Mouse (Mus musculus): ENCODE data around the gene Chek1.
A peak's percentile ranks its signal among the peaks of the same experiment; 100 is the strongest.

Chek1 gene

DNA sequence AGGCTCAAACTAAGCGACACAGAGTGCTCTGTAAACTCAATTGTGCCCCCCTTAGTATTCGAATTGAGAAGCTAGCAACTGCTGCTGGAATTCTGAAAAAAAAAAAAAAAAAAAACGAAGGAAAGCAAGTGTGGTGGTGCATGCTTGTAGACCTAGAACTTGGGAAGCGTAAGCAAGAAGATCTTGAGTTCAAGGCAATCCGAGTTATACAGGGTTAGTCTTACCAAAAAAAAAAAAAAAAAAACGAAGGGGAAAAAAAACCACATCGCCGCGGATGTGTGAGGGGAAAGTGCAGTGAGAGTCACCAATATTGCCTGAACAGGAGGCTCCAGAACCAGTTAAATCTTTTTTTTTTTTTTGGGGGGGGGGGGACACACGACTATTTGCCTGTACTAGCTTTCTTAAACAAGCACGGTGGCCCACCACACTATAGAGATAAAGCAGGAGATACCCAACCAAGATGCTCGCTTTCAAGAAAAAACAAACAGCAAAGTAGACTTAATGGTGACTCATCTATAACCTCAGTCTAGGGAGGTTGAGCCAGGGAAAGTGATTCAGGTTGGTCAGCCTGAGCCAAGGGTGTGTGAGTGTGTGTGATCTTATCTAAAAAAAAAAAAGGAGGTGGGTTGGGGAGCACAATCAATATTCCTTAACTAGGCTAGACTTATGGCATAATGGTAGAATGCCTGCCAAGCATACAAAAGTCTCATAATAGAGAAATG is at the start of gene Chek1:
Chek1 (minus strand) TSS at position 32 of the 722 bp plus-strand sequence.
- peak; percentile 90 for DNase-seq (ENCODE audit: low read depth)

DNA sequence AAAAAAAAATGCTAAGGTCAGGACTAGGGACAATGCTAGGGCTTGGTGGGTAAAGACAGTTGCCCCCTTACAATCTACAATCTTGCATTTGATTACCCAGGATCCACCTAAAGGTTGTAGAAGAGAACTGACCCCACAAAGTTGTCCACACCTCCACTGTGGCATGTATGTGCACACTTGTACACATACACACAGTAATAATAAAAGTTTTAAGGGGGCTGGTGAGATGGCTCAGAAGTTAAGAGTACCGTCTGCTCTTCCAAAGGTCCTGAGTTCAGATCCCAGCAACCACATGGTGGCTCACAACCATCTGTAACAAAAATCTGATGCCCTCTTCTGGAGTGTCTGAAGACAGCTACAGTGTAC is 42.2 kb upstream of the Chek1 start:
- peak; percentile 41 for DNase-seq (ENCODE audit: low read depth)

DNA sequence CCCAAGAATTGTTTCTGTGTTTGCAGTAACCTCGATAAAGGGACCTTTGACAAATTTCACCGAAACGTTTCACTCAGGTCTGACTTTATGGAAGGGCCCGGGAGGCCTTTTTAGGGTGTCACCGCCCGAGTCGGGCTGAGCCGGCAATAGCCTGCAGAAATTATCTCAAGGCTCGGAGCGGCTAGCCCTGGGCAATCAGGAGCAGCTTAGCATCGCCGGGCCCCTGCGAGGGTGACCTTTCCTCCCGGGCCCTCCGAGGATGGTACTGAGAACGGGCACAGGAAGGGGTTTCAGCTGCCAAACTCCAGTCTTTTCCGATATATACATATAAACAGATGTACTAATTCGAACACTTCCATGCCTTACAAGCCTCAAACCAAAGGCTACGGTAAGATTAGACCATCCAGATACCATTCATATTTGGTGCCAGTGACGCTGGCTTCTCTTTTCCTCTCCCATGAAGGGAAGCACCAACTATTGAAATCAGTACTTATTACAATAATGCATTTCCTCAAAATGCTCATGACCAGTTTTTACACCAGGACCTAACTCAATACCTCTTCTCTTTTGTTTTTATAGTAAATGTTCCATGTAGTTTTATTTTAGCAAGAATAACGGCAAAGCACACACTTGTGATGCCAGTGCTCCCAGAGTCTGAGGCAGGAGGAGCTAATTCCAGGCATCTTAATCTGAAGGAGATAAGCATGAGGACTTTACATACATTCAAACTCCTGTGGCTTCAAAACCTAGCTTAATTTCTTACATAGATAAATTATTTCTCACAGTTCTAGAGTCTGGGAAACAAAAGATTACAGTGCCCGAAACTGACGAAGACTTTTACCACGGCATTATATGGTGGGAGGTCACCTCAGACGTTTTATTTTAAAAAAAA is 41.5 kb upstream of the Chek1 start:
- DNase-seq (ENCODE audit: low read depth): peak; percentile 48

DNA sequence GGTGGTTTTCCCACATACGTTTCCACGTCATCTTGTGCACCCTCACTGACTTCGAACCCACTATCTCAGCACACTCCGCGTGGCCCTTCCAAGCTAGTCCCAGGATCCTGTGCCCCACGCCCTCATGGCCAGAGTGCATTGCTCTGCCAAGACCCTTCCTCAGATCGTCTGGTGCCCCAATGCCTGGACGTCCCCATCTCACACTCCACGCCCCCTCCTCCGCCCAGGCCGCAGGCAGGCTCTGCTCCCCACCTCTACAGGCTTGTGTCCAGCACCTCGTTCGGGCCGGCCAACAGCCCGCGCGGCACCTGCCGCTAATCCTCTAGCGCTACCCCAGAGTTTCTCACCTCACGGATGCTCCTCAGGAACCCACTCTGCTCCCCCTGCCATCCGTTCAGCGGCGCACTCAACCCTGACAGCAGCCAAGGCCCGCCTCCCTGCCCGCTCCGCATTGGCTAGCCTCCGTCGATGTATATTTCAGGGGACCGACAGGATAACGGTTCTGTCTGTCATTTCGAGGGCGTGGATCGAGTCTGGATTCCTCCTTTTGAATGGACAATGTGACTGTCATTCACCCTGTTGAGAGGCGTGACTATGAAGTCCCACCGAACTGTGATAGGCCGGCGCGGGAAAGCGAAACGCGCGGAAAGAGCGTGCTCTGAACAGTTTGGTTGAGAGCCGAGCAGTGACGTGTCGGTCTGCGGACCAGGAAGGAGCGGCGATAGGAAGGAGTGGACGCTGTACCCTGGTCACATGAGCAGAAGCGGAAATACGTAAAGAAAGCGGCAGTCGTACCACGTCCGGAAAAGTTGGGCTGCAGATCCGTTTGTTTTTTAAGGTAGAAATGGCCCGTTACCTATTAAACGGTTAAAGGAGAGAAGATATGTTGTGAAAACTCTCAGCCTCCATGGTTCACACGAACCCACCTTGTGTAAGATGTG is 40.6 kb upstream of the Chek1 start, which contains the start of gene Stt3a:
Stt3a (minus strand) TSS at position 477 of the 941 bp plus-strand sequence.
- peak; percentile 100 for DNase-seq (ENCODE audit: low read depth)

DNA sequence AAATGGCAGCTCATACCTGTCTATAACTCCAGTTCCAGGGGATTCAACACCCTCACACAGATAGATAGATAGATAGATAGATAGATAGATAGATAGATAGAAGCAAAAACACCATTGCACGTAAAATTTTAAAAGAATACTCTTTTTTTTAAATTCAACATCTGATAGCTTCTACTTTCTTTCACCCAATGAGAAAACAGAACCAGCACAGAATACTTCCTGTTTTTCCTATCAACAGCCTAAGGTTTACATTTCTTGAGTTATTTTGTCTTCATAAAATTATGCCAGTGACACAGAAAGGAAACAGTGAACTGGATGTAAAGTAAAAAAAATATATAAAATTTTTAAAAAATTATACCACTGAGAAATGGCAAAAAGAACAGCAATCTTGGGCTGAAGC is 37.5 kb upstream of the Chek1 start:
- no peak for DNase-seq (ENCODE audit: low read depth)

DNA sequence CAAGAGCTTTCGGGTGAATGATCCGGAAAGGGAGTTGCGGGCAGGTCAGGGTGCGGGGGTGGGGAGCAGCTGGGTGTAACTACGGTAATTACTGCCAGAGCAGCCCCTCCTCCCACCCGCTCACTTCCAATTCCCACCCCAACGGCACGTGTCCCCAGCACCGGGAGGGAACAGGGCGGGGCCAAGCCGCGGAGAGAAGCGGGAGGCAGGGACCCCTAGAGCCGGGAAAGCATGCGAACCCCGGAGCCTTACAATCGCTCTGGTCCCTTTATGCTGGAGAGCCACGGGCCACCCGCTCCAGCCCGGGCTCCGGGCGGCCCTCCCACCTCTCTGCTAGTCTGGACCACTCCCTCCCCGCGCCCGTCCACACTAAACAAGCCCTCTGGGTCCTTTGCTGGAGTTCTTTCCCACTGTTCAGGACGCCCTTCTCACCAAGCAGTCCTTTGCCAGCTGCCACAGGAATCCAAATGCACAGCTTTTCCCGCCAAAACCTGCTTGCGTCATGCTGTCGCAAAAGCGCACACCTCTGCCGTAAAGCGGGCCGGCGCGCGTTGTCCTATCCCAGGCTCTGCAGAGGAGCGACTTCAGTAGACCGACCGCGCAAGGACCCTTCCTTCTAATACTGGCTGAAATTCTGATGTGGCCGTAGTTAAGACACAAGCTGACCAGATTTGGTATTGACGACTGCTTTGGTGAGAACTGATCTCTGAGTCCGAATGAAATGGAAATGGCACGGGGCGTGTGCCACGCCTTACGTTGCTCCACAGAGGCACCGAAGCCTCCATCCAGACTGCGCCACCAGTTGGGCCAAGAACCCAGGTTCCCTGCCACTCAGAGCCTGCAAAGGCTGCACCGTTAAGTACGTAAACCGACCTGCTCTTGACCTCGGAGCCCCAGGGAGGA is 483 bp downstream of the Chek1 start:
- DNase-seq (ENCODE audit: low read depth): peak; percentile 94

DNA sequence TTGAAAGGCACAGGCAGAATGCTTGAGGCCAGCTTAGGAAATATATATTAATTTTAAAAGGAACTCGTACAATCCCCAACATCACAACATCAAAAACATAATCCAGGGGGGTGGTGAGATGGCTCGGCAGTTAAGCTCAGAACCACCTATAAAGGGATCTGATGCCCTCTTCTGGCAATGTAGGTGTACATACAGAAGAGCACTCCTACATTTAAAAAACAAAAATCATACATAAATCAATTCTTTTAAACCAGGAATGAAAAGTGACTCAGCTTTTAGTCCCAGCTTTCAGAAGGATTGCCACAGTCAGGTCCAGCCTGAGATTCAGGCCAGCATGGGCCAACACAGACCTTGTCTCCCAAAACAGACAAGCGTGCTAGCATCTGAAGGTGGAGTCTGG is 10.2 kb downstream of the Chek1 start:
- peak; percentile 52 for DNase-seq (ENCODE audit: low read depth)

DNA sequence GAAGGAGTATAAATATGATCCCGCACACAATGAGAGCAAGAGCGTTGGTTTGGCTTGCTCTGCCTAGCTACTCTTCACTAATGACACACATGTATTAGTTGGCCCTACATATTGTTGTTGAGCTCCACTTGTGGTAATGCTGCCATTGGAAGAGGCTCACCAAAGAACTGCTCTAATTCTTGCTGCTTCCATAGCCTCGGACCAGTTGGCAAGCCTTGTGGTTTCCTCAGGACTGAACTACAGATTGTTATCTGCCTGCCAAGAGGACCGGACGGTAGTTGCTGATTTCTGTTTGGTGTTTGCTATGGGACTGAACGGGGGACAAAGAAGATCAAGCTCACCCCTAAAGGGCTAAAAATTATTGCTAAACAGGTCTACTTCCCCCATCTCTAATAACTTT is 19.6 kb downstream of the Chek1 start:
- DNase-seq (ENCODE audit: low read depth): peak; percentile 88

DNA sequence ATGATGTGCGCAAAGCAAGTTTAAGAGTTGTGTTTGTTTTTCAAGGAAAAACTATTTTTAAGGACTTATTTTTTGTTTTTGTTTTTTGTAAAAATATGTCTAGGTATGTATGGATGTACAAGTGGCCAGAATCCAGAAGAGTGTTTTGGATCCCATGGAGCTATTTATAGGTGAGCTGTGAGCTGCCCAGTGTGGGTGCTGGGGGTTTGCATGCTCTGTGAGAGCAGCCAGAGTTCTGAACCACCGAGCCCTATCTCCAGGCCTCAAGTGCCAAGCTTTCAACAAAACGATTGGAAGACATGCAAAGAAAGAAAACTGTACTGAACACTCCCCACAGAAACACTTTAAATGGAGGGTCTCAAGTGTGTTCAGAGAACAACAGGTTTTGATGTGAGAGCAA is 20.9 kb downstream of the Chek1 start:
- no peak for DNase-seq (ENCODE audit: low read depth)

DNA sequence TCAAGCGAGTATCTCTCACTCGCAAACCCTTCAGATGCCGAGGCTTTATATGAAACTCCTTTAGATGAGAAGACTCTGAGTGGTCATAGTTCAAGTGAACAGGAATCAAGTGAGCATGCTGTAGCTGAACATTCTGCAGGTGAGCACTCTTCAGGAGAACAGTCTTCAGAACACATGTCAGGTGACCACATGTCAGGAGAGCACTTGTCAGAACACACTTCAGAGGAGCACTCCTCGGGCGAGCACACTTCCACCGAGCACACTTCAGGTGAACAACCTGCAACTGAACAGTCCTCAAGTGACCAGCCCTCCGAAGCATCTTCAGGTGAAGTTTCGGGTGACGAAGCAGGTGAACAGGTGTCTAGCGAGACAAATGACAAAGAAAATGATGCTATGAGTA is 32.6 kb downstream of the Chek1 start:
- no peak for DNase-seq (ENCODE audit: low read depth)

DNA sequence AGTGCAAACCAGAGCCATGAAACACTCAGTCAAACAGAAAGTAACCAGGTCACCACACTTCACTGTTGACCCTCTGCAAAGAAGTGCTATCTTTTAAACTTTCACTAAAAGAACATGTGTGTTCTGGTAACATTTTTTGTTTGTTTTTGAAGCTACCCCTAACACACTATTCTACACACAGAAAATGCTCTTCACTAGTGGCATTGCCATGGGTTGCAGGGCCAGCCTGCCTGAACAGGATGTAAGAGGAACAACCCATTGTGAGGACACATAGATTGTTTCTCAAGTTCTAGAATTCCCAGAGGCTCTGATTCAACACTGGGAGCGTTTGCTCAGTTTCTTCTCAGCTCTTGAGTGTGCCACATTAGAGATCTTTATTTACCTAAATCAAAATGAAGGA is 33.9 kb downstream of the Chek1 start, which contains the start of gene Acrv1:
Acrv1 (plus strand) TSS at position 301 of the 400 bp plus-strand sequence.
- no peak for DNase-seq (ENCODE audit: low read depth)

DNA sequence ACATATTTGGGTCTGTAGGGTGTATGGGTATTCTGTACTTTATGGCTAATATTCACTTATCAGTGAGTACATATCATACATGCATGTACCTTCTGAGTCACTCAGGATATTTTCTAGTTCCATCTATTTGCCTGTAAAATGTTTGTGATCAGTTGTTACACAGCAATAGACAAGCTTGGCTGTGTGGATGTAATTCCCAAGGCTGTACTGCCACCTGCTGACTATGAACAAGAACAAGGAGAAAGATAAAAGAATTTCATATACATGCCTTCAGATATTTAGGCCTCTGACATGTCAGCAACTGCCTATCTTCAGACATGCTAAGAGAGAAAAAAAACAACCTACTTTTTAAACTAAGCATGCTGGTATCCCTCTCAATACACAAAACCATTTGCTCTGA is 39.5 kb downstream of the Chek1 start:
- DNase-seq (ENCODE audit: low read depth): peak; percentile 69

DNA sequence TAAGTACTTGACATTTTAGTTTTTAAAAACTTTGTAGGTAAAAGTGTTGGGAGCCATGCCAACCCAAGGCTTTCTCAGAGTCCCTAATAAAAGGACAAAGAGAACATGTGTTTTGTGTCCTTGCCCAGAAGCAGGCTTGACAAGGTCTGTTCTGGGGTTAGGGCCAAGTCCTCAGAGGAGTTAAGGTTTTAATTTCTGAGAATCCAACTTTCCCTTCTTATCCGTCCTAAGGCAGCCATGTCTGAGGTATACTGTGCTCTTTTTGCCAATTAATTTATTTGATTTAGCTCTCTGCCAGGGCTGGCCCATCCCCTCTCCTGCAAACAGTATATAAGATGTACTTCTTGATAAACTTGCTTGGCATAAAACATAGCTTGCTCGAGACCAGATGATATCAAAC is 45.4 kb downstream of the Chek1 start:
- DNase-seq (ENCODE audit: low read depth): no peak
